Mouse (Mus musculus) kidney, postnatal 0 days (tissue): ENCODE data around the gene Fzd4. TPM values are rescaled to one million over a fixed set of nuclear protein-coding genes. Genes with fewer than 3 reads are reported as not detected.

ENCODE experiments used
- ATAC-seq: fragments of 200-750 bp; cut with Nextera tagmentation; replicated peaks from 2 replicates; pipeline ENCODE4 v1.8.0; 2017; ENCODE audit warnings: low read depth, moderate number of reproducible peaks, moderate TSS enrichment, moderate library complexity; ENCODE audit not compliant: low FRiP score
- DNase-seq: peaks from one replicate; pipeline ENCODE4 v3.0.0-alpha.2; 2016; ENCODE audit warnings: low spot score
- H3K27ac ChIP-seq: fragments of 300-500 bp; sonication (generic); 2 replicates; pipeline ENCODE4 v1.5.1; 2014; ENCODE audit warnings: mild to moderate bottlenecking
- H3K27me3 ChIP-seq: fragments of 300-500 bp; sonication (generic); 2 replicates; pipeline ENCODE4 v1.6.1; 2014; ENCODE audit warnings: low read length, mixed read lengths; ENCODE audit not compliant: insufficient read depth
- H3K36me3 ChIP-seq: fragments of 300-500 bp; sonication (generic); 2 replicates; pipeline ENCODE4 v1.6.1; 2014; ENCODE audit warnings: low read length, mixed read lengths; ENCODE audit not compliant: insufficient read depth
- H3K4me1 ChIP-seq: fragments of 300-500 bp; sonication (generic); replicated peaks from 2 replicates; pipeline ENCODE4 v1.6.1; 2014; ENCODE audit warnings: antibody characterized with exemption, low read length, mixed read lengths; ENCODE audit not compliant: insufficient read depth
- H3K4me2 ChIP-seq: fragments of 300-500 bp; sonication (generic); 2 replicates; pipeline ENCODE4 v1.6.1; 2014; ENCODE audit warnings: mild to moderate bottlenecking, low read length, moderate library complexity, mixed read lengths
- H3K4me3 ChIP-seq: fragments of 300-500 bp; sonication (generic); replicated peaks from 2 replicates; pipeline ENCODE4 v1.5.1; 2014; ENCODE audit warnings: low read depth, low read length
- H3K9ac ChIP-seq: fragments of 300-500 bp; sonication (generic); 2 replicates; pipeline ENCODE4 v1.6.1; 2014; ENCODE audit warnings: low read depth, low read length
- H3K9me3 ChIP-seq: fragments of 300-500 bp; sonication (generic); replicated peaks from 2 replicates; pipeline ENCODE4 v1.6.1; 2016; ENCODE audit warnings: low read length, inconsistent platforms, mixed read lengths
- CTCF ChIP-seq: IDR thresholded peaks from 2 replicates; pipeline ENCODE4 v1.5.1; 2016; ENCODE audit warnings: antibody characterized with exemption, low read depth, mild to moderate bottlenecking, moderate library complexity
- WGBS: fragments of 180-500 bp; shearing (Covaris S2); extraction: QIAGEN DNeasy Blood & Tissue Kit; methylation state at CpG from one replicate; pipeline ENCODE4 v1.1.7; 2014; 5-methylcytosine and 5-hydroxymethylcytosine counted together
- polyA plus RNA-seq: library from polyadenylated mRNA; unstranded; fragments of >200 nt; fragmentation: Nextera tagmentation; extraction: Ambion mirVana; gene quantifications from 2 replicates; pipeline ENCODE4 v1.2.1, GENCODE M21; 2015

The Fzd4 gene
- polyA plus RNA-seq, 1 experiment from 2014 or later, result 29.6 TPM

DNA sequence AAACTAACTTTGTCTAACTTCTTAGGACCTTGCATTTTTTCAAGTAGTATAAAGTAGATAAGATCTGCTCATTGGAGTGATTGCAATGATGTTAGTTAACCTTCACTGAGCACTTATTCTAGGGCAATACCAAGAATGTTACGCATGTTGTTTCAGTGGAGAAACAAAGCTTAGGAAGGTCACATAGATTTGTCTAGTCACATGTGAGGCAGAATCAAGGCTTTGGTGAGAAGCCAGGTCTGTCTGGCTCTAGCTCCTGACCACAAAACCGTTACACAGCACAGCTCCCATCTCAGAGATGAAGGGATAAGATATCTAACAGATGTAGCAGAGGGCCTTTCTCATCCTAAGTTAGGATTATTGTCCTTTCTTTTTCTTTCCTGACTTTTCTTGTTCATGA is 13.5 kb upstream of the Fzd4 start:
- no peak for ATAC-seq
- no peak overlapping the region for H3K27ac ChIP-seq
- H3K9me3 ChIP-seq, result no peaks in the 10 kb centered on the region
- H3K27me3 ChIP-seq, result no peaks in the 10 kb centered on the region
- WGBS, result 63% methylated on average over 2 of the region's 2 CpGs
- peaks cover 9% of the 10 kb centered on the region; the same call in 1 of the 2 replicates for H3K4me1 ChIP-seq
- no peaks in the 10 kb centered on the region for H3K36me3 ChIP-seq
- no peak overlapping the region for H3K4me2 ChIP-seq
- no peak for TF ChIP-seq CTCF
- no peak overlapping the region for H3K4me3 ChIP-seq
- no peak overlapping the region for H3K9ac ChIP-seq
- DNase-seq, result no peak

GRCm38 (mm10) chr7:89391281-89391680 is 12.9 kb upstream of the Fzd4 start:
- TF ChIP-seq CTCF, result no peak
- DNase-seq (no peak), ATAC-seq (no peak)
- no peaks in the 10 kb centered on the region for H3K27me3 ChIP-seq
- no peaks in the 10 kb centered on the region for H3K36me3 ChIP-seq
- H3K9ac ChIP-seq, result no peak overlapping the region
- H3K9me3 ChIP-seq, result no peaks in the 10 kb centered on the region
- H3K4me1 ChIP-seq, result peaks cover 4% of the 10 kb centered on the region; the same call in 1 of the 2 replicates
- H3K4me2 ChIP-seq, result no peak overlapping the region
- H3K4me3 ChIP-seq, result no peak overlapping the region
- no peak overlapping the region for H3K27ac ChIP-seq
- whole genome bisulfite sequencing, result 83% methylated on average over 3 of the region's 3 CpGs

- Histone ChIP-seq H3K4me3 (no peak overlapping the region), H3K4me2 (no peak overlapping the region), H3K27me3 (no peaks in the 10 kb centered on the region), H3K9ac (no peak overlapping the region), H3K36me3 (no peaks in the 10 kb centered on the region), H3K9me3 (no peaks in the 10 kb centered on the region), H3K4me1 (peaks cover 4% of the 10 kb centered on the region; the same call in 1 of the 2 replicates), H3K27ac (no peak overlapping the region)
- 68% methylated on average over 4 of the region's 4 CpGs for WGBS
- TF ChIP-seq CTCF, result no peak
- ATAC-seq (no peak), DNase-seq (no peak)
Measured at GRCm38 (mm10) chr7:89391831-89392230, 12.3 kb upstream of the Fzd4 start.

DNA sequence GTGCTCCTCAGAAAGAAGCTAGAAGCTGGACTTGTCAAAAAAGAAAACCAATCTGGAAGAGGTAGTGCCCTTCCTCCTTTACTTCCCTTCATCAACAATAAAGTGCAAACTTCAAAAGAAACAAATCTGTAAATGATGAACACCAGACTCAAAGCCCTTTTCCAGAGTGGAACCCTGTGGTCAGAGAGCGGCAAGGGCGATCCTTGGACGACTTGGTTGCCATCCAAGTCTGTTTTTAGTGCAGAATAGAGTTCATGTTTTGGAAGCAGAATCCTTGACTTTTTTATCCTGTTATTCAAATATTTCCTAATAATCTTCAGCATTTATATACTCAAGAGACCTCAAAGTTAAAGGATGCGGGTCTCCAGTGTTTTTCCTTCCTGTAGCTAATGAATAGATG is 11.8 kb upstream of the Fzd4 start:
- TF ChIP-seq CTCF, result no peak
- 59% methylated on average over 4 of the region's 4 CpGs for WGBS
- H3K4me1 ChIP-seq, result peaks cover 4% of the 10 kb centered on the region; the same call in 1 of the 2 replicates
- no peaks in the 10 kb centered on the region for H3K9me3 ChIP-seq
- no peaks in the 10 kb centered on the region for H3K27me3 ChIP-seq
- no peak overlapping the region for H3K4me2 ChIP-seq
- no peak overlapping the region for H3K27ac ChIP-seq
- H3K36me3 ChIP-seq, result no peaks in the 10 kb centered on the region
- H3K9ac ChIP-seq, result no peak overlapping the region
- no peak for DNase-seq
- ATAC-seq, result no peak
- H3K4me3 ChIP-seq, result no peak overlapping the region

DNA sequence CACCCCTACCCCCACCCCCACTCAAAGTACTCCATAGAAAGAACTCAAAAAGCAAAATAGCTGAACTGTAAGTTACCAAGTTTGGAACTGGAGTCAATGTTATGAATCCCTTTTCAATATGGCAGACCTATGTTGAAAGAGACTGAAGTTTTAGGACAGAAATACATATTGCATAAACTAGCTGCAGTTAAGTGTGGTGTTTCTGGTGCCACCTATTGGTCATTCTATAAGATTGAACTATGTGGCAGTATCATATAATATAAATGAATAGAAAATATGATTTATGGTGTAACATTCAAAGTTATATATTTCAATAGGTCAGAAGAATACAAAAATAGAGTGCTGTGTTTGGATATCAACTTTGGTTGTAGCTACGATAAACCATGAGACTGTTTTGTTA is 11.3 kb upstream of the Fzd4 start:
- Histone ChIP-seq H3K27me3 (no peaks in the 10 kb centered on the region), H3K4me1 (peaks cover 4% of the 10 kb centered on the region; the same call in 1 of the 2 replicates), H3K4me2 (no peak overlapping the region), H3K36me3 (no peaks in the 10 kb centered on the region), H3K9me3 (no peaks in the 10 kb centered on the region), H3K4me3 (no peak overlapping the region), H3K27ac (no peak overlapping the region), H3K9ac (no peak overlapping the region)
- no peak for DNase-seq
- TF ChIP-seq CTCF, result peak; percentile 46
- no peak for ATAC-seq
- WGBS, result 93% methylated on average over 1 of the region's 1 CpGs

DNA sequence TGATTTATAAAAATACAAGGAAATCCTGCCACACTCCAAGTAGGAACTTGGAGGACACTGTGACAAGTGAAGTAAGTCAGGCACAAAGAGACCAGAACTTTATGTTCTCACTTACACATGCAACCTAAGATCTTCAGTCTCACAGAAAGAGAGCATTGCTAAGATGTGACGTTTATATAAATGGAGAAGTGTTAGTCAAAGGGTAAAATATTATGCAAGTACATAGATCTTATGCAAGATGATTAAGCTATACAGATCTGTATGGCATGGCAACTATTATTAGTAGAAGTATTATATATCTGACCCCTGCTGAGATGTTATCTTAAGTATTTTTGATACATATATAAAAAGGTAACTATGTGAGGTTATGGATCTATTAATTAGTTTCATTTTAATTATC is 8.8 kb upstream of the Fzd4 start:
- Histone ChIP-seq H3K36me3 (no peaks in the 10 kb centered on the region), H3K4me1 (no peaks in the 10 kb centered on the region), H3K9me3 (no peaks in the 10 kb centered on the region), H3K9ac (no peak overlapping the region), H3K27me3 (no peaks in the 10 kb centered on the region), H3K27ac (no peak overlapping the region), H3K4me2 (no peak overlapping the region), H3K4me3 (no peak overlapping the region)
- no peak for DNase-seq
- 76% methylated on average over 1 of the region's 1 CpGs for WGBS
- no peak for TF ChIP-seq CTCF
- no peak for ATAC-seq

GRCm38 (mm10) chr7:89396386-89396785 is 7.8 kb upstream of the Fzd4 start:
- H3K36me3 ChIP-seq, result no peaks in the 10 kb centered on the region
- no peak overlapping the region for H3K27ac ChIP-seq
- H3K9me3 ChIP-seq, result no peaks in the 10 kb centered on the region
- H3K4me3 ChIP-seq, result no peak overlapping the region
- TF ChIP-seq CTCF, result no peak
- WGBS, result 77% methylated on average over 8 of the region's 8 CpGs
- 0 out of 2 replicates have a peak, but pooled peaks cover 3% of the 10 kb centered on the region for H3K4me1 ChIP-seq
- no peak for DNase-seq
- no peak overlapping the region for H3K9ac ChIP-seq
- no peak for ATAC-seq
- H3K4me2 ChIP-seq, result no peak overlapping the region
- no peaks in the 10 kb centered on the region for H3K27me3 ChIP-seq
